Mouse (Mus musculus): ENCODE results near the gene Mctp1. TPM values are rescaled to one million over a fixed set of nuclear protein-coding genes. Genes with fewer than 3 reads are reported as not detected.

Mctp1 gene
- under 1 TPM; 0.04 to 0.86 TPM for polyA plus RNA-seq (2012; fragmentation: generic; extraction: Trizol)

DNA sequence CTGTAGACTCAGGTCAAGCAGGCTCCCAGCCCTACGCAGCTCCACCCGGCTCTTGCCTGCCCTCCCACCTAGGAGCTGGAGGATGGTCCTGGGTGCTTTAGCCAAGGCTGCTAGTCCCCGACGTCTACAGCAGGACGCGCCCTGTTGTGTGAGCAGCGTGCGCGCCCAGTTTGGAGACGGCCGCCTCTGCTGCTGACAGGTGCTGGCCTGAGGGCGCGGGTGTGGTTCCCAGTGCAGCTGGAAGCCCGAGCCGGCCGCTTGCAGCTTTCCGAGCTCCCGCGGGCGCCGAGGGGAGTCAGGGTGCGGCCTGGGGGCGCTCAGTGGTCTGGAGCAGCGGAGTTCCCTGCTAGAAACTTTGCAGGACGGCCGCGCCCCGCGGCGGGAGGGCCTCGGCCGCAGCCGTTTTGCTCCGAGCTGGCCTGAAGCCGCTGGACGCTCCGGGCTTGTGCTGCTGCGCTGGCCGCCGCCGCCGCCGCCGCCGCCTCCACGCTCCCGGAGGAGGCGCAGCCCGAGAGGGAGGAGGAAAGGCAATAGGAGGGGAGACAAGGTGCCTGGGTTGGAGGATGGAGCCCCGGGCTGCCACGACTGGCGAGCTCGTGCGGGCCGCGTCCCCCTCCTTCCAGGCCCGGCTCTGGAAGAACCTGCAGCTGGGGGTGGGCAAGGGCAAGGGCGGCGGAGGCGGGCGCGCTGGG, at the start of gene Mctp1:
Gene Mctp1 (plus strand): TSS at position 564 of the 692 bp plus-strand sequence.

Other genes starting within 250 kb of the Mctp1 start
- not detected for gene Fam81b, start 79.5 kb upstream of the Mctp1 start, polyA plus RNA-seq (2012; fragmentation: generic; extraction: Trizol)

Measured in C3H10T1/2 (cell line).